In genomic region chr13:96414384-96414783, GRCm38 (mm10) we compare ENCODE assay signal across 23 mouse cellular contexts. TPM values are rescaled to one million over a fixed set of nuclear protein-coding genes. Genes with fewer than 3 reads are reported as not detected.
DNase-seq lines count a peak whose midpoint lies in the region; ATAC-seq lines count a peak whose summit lies in the region.
"Had no signal": no experiment of that assay in that cellular context is flagged by ENCODE, and none has a peak within 500 bp of the region (broad histone marks: within the 10 kb centered on the region; RNA-seq: fewer than 3 reads in every experiment).

No protein-coding gene starts in this region.

- WGBS in embryonic facial prominence, embryonic 13.5 days = 90% methylated on average over 6 of the region's 6 CpGs
- WGBS in embryonic facial prominence, embryonic 10.5 days = 91% methylated on average over 6 of the region's 6 CpGs
- 80% methylated on average over 6 of the region's 6 CpGs for WGBS in embryonic facial prominence, embryonic 15.5 days

- H3K4me3 ChIP-seq in embryonic facial prominence, embryonic 13.5 days = no peak overlapping the region
- H3K4me3 ChIP-seq in embryonic facial prominence, embryonic 10.5 days = no peak overlapping the region
- no peak overlapping the region for H3K4me3 ChIP-seq in embryonic facial prominence, embryonic 15.5 days (replicated peaks)

- no peaks in the 10 kb centered on the region for H3K27me3 ChIP-seq in embryonic facial prominence, embryonic 13.5 days
- no peaks in the 10 kb centered on the region for H3K27me3 ChIP-seq in embryonic facial prominence, embryonic 10.5 days (replicated peaks; ENCODE audit: low read depth, poor library complexity, severe bottlenecking)
- no peaks in the 10 kb centered on the region for H3K27me3 ChIP-seq in embryonic facial prominence, embryonic 15.5 days
- H3K27me3 ChIP-seq: CH12.LX, Patski had no signal

- H3K27ac ChIP-seq in embryonic facial prominence, embryonic 13.5 days = peak overlapping the region; percentile 34; the same call in 1 of the 2 replicates
- H3K27ac ChIP-seq in embryonic facial prominence, embryonic 10.5 days (replicated peaks) = no peak overlapping the region
- peak overlapping the region; percentile 60; the same call in 1 of the 2 replicates for H3K27ac ChIP-seq in embryonic facial prominence, embryonic 15.5 days (replicated peaks)

- no peak for ATAC-seq in embryonic facial prominence, embryonic 13.5 days (ENCODE audit: insufficient number of reproducible peaks, insufficient read depth, low FRiP score, low TSS enrichment, low read depth)
- no peak for ATAC-seq in embryonic facial prominence, embryonic 15.5 days (ENCODE audit: insufficient number of reproducible peaks, low FRiP score, low TSS enrichment, low read depth)
- 0 out of 2 replicates have a peak, but pooled peaks have one; percentile 50 for ATAC-seq in megakaryocyte-erythroid progenitor cell, adult 5-6 weeks (replicated peaks; ENCODE audit: low FRiP score, low TSS enrichment, poor library complexity, severe bottlenecking)
- ATAC-seq: activated CD4-positive, CD25-positive, alpha-beta regulatory T cell, adult 4 months; CD4-positive, CD25-positive, alpha-beta regulatory T cell, adult 4 months; Patski had no signal

- no peak overlapping the region for H3K4me2 ChIP-seq in embryonic facial prominence, embryonic 13.5 days
- no peak overlapping the region for H3K4me2 ChIP-seq in embryonic facial prominence, embryonic 15.5 days (replicated peaks)

- peaks cover 14% of the 10 kb centered on the region for H3K4me1 ChIP-seq in embryonic facial prominence, embryonic 13.5 days
- no peaks in the 10 kb centered on the region for H3K4me1 ChIP-seq in embryonic facial prominence, embryonic 10.5 days
- 0 out of 2 replicates have a peak, but pooled peaks cover 2% of the 10 kb centered on the region for H3K4me1 ChIP-seq in embryonic facial prominence, embryonic 15.5 days

- H3K9ac ChIP-seq in embryonic facial prominence, embryonic 13.5 days = no peak overlapping the region
- no peak overlapping the region for H3K9ac ChIP-seq in embryonic facial prominence, embryonic 15.5 days

- H3K36me3 ChIP-seq in embryonic facial prominence, embryonic 13.5 days = peaks cover 70% of the 10 kb centered on the region
- peaks cover 83% of the 10 kb centered on the region for H3K36me3 ChIP-seq in embryonic facial prominence, embryonic 10.5 days (replicated peaks)
- peaks cover 53% of the 10 kb centered on the region for H3K36me3 ChIP-seq in embryonic facial prominence, embryonic 15.5 days

- no peak for DNase-seq in embryonic facial prominence, embryonic 10.5 days (ENCODE audit: low spot score)
- peak; percentile 61 for DNase-seq in heart, adult 11 months
- DNase-seq in heart, postnatal 4 days = no peak
- no peak for DNase-seq in adrenal gland, postnatal 10 days
- no peak for DNase-seq in gastrocnemius, postnatal 14 days
- DNase-seq: adrenal gland, adult 2 months; adrenal gland, adult 8-10 months; adrenal gland, postnatal 14 days; adrenal gland, postnatal 25 days; adrenal gland, postnatal 36 days; B cell, adult 2 months; cerebellum, adult 11 months; cerebellum, adult 11-12 months; cerebellum, adult 18-20 months had no signal

- no peaks in the 10 kb centered on the region for H3K9me3 ChIP-seq in embryonic facial prominence, embryonic 13.5 days
- H3K9me3 ChIP-seq in embryonic facial prominence, embryonic 10.5 days = no peaks in the 10 kb centered on the region
- no peaks in the 10 kb centered on the region for H3K9me3 ChIP-seq in embryonic facial prominence, embryonic 15.5 days (replicated peaks)
- H3K9me3 ChIP-seq: G1E had no signal

- intact Hi-C loops in gastrocnemius, postnatal 14 days (cut with DNase I; ENCODE audit: low total_unique reads) = no loop called here

RNA-seq across cellular contexts. Expression of gene Poc5, which starts 26.3 kb away (rescaled TPM):
- 14.9 and 17.5 TPM in 2 replicates for polyA plus RNA-seq in embryonic facial prominence, embryonic 13.5 days (2015; fragmentation: Nextera tagmentation; extraction: Ambion mirVana)
- 17.7 and 20.0 TPM in 2 replicates for polyA plus RNA-seq in embryonic facial prominence, embryonic 10.5 days (2016; fragmentation: Nextera tagmentation; extraction: Ambion mirVana)
- 10 to 100 TPM; 16.4 to 17.6 TPM for total RNA-seq in heart, postnatal 4 days (2021)
- polyA plus RNA-seq in embryonic facial prominence, embryonic 15.5 days (2015; fragmentation: Nextera tagmentation; extraction: Ambion mirVana) = 14.3 and 20.6 TPM in 2 replicates
- total RNA-seq in megakaryocyte-erythroid progenitor cell, adult 5-6 weeks (2014; fragmentation: Nextera tagmentation) = 11.5 and 29.5 TPM in 2 replicates
- 15.1 and 15.6 TPM in 2 replicates for total RNA-seq in megakaryocyte-erythroid progenitor cell, adult 5-6 weeks (2017)
- total RNA-seq in adrenal gland, postnatal 10 days (2021) = 10 to 100 TPM; 11.9 to 16.7 TPM
- total RNA-seq in gastrocnemius, postnatal 14 days (2021) = 1 to 10 TPM; 6.7 to 7.9 TPM

RNA-seq across cellular contexts. Expression of gene Ankdd1b, which starts 56.6 kb away (rescaled TPM):
- 0.21 TPM in 1 of 2 replicates, not detected in the other for polyA plus RNA-seq in embryonic facial prominence, embryonic 13.5 days (2015; fragmentation: Nextera tagmentation; extraction: Ambion mirVana)
- polyA plus RNA-seq in embryonic facial prominence, embryonic 10.5 days (2016; fragmentation: Nextera tagmentation; extraction: Ambion mirVana) = 0.11 and 0.31 TPM in 2 replicates
- total RNA-seq in heart, postnatal 4 days (2021) = under 1 TPM; 0.62 to 0.83 TPM
- 0.12 and 0.26 TPM in 2 replicates for polyA plus RNA-seq in embryonic facial prominence, embryonic 15.5 days (2015; fragmentation: Nextera tagmentation; extraction: Ambion mirVana)
- not detected in 2 replicates for total RNA-seq in megakaryocyte-erythroid progenitor cell, adult 5-6 weeks (2014; fragmentation: Nextera tagmentation)
- 1.3 TPM in 1 of 2 replicates, not detected in the other for total RNA-seq in megakaryocyte-erythroid progenitor cell, adult 5-6 weeks (2017)
- total RNA-seq in adrenal gland, postnatal 10 days (2021) = 1 to 10 TPM; 1.2 TPM
- total RNA-seq in gastrocnemius, postnatal 14 days (2021) = under 1 TPM; 0.22 to 0.45 TPM
- polyA plus RNA-seq: activated CD4-positive, CD25-positive, alpha-beta regulatory T cell, adult 4 months; C2C12; CD4-positive, CD25-positive, alpha-beta regulatory T cell, adult 4 months; G1E had no signal
